Mouse (Mus musculus) olfactory bulb, adult 2 months (tissue): ENCODE results near the gene Fbxl3.

Experiments
- CTCF ChIP-seq: fragments of 200-500 bp; IDR thresholded peaks from 2 replicates; pipeline ENCODE4 v1.5.1; 2012; ENCODE audit warnings: low read depth, mild to moderate bottlenecking, low read length, moderate library complexity; ENCODE audit not compliant: insufficient read depth
- POLR2A ChIP-seq: fragments of 200-500 bp; IDR thresholded peaks from 2 replicates; pipeline ENCODE4 v1.6.1; 2012; ENCODE audit warnings: mild to moderate bottlenecking, low read depth, low read length, moderate library complexity; ENCODE audit not compliant: insufficient read depth

DNA sequence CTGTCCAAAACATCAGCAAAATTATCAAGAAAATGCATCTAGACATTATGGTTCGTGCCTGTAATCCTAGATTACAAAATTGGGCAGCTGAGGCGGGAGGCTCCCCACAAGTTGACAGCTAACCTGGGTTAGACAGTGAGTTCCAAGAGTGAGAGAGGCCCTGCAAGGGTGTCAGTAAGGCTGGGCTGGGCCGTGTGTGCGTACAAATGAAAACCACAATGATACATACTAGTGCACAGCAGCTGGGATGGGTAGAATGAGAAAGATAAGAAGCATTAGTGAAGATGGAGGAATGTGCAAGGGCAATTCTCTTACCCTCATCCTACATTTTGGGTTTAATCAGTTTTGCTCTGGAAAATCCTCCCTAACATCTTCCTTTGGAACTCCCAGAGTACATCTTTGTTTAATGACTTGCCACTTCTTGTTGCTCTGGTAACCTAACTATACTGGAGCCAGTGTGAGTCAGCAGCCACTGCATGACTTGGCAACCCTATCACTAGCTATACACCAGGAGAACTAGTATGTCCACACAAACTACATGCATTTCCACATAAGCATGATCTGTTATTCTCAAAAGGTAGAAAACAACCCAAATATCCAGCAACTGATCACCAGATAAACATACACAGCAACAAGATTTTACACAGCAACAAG is 12.6 kb downstream of the Fbxl3 start:
- TF ChIP-seq CTCF (no peak), POLR2A (no peak)
